Mouse (Mus musculus) ovary, postnatal 10 days (tissue): ENCODE data around the gene Prrx2.
"Not testable (repeated sequence)": the region's sequence is repeated elsewhere in the genome, so short reads cannot be mapped to it uniquely, and the experiment has no call there.

Experiments used
- DNase-seq: peaks from one replicate; pipeline ENCODE4 v3.0.0; 2022; ENCODE audit warnings: low spot score

Prrx2 gene

GRCm38 (mm10) chr2:30912291-30912773, 77.6 kb downstream of the Prrx2 start:
- DNase-seq: no peak

- DNase-seq: no peak
Measured at GRCm38 (mm10) chr2:30913022-30913421, 78.2 kb downstream of the Prrx2 start.

GRCm38 (mm10) chr2:30914836-30915235, 80.1 kb downstream of the Prrx2 start:
- no peak for DNase-seq

GRCm38 (mm10) chr2:30915376-30915775, 80.6 kb downstream of the Prrx2 start:
- DNase-seq: no peak

- not testable (repeated sequence) for DNase-seq
Measured at GRCm38 (mm10) chr2:30915933-30916332, 81.2 kb downstream of the Prrx2 start.

GRCm38 (mm10) chr2:30917649-30918048, 82.9 kb downstream of the Prrx2 start:
- DNase-seq: no peak

- no peak for DNase-seq
Measured at GRCm38 (mm10) chr2:30918126-30918525, 83.4 kb downstream of the Prrx2 start.

- no peak for DNase-seq
Measured at GRCm38 (mm10) chr2:30918780-30919329, 84.1 kb downstream of the Prrx2 start.

- DNase-seq: no peak
Measured at GRCm38 (mm10) chr2:30920216-30920615, 85.4 kb downstream of the Prrx2 start.

- DNase-seq: no peak
Measured at GRCm38 (mm10) chr2:30923099-30923498, 88.3 kb downstream of the Prrx2 start.

- no peak for DNase-seq
Measured at GRCm38 (mm10) chr2:30925181-30925580, 90.4 kb downstream of the Prrx2 start.

GRCm38 (mm10) chr2:30926381-30926780, 91.6 kb downstream of the Prrx2 start:
- no peak for DNase-seq

- DNase-seq: no peak
Measured at GRCm38 (mm10) chr2:30927151-30927781, 92.5 kb downstream of the Prrx2 start.

- DNase-seq: peak; percentile 58
Measured at GRCm38 (mm10) chr2:30927844-30928628, 93.3 kb downstream of the Prrx2 start.

GRCm38 (mm10) chr2:30928893-30929482, 94.2 kb downstream of the Prrx2 start:
- no peak for DNase-seq

GRCm38 (mm10) chr2:30929483-30930045, 94.8 kb downstream of the Prrx2 start, which contains the start of gene Ptges:
Gene Ptges, minus strand, starts transcription at chr2:30929863.
- DNase-seq: no peak

GRCm38 (mm10) chr2:30930846-30931245, 96.1 kb downstream of the Prrx2 start:
- DNase-seq: not testable (repeated sequence)
